Mouse (Mus musculus) heart, adult 9 months (tissue): Measurements from ENCODE around the gene Hist1h2ak.
A peak's percentile ranks its signal among the peaks of the same experiment; 100 is the strongest.
"Not testable (repeated sequence)": the region's sequence is repeated elsewhere in the genome, so short reads cannot be mapped to it uniquely, and the experiment has no call there.

Source experiments
- DNase-seq, 2 experiments: peaks; one replicate each; pipeline ENCODE4 v3.0.0; 2022; ENCODE audit warnings: low spot score in 2 of 2

The Hist1h2ak gene

GRCm38 (mm10) chr13:21753524-21754285 is at the start of gene Hist1h2ak, which contains the start of gene Hist1h2bn:
TSS of gene Hist1h2ak (minus strand) at chr13:21753827.
TSS of gene Hist1h2bn (plus strand) at chr13:21754123.
- DNase-seq: peak; percentile 78 to 93

DNA sequence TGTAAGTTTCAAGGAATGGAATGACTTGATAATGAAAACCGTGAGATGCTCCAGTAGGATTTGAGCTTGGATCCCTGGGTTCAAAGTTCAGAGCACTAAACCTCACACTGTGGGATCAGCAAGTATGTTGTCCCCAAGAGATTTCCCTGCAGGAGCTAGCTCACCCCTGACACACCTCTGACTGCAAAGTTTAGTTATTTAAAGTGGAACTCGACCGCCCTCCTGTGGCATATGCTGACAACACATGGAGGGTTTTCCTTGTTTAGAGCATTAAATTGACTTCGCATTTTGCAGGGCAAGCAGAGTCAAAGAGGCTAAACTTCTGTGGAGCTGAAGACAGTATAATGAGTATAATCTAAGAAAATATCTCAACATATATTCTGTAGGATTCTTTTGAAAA is 49.4 kb upstream of the Hist1h2ak start:
- not testable (repeated sequence) for DNase-seq

- not testable (repeated sequence) for DNase-seq
Measured at GRCm38 (mm10) chr13:21797163-21797562, 43.5 kb upstream of the Hist1h2ak start.

DNA sequence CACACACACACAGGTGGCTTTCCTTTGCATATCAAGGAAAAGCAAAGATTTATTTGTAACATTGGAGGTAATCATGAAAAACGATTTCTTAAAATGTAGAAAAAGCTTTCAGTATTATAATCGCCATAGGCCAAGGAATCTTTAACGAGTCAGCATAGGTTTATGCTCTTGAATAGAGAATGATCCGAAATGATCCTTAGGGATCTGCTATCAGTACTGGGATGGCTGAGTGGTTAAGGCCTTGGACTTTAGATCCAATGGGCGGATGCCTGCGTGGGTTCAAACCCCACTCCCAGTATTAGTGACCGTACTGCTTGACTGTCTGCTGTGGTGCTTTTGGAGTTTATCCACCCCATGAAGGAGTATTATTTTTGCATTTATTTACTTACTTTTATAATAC is 42.0 kb upstream of the Hist1h2ak start:
- DNase-seq: no peak

GRCm38 (mm10) chr13:21790601-21791283 is 37.1 kb upstream of the Hist1h2ak start:
- no peak for DNase-seq

- DNase-seq: no peak
Measured at GRCm38 (mm10) chr13:21789925-21790324, 36.3 kb upstream of the Hist1h2ak start.

DNA sequence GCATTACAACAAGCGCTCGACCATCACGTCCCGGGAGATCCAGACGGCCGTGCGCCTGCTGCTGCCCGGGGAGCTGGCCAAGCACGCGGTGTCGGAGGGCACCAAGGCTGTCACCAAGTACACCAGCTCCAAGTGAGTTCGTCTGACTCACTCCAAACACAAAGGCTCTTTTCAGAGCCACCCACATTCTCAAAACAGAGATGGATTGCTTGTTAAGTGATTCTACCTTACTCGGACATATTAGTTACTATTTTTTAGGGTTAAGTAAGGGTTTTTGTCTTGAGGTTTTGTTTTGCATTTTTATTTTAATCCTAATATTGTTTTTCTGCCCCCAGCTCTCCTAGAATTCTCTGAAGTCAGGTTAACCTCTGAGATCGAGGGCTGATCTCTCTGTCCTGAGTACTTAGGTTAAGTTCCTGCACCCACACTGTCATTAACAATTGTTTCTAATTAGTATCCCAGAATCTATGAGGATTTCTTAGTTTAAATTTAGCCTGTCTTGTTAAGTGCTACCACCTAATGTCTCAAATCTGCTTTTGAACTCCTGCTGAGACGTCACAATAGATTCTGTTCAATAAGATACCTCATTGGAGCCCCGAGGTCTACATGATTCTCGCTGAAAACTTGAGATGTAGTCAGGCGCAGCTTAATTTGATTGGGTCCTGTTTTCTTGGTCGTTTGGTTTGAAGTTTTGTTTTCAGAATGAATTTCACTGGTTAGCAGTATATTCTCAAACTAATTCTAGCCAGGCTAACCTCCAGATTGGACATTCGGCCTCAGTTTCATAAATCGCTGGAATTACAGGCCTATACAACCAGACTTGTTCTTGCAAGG is 34.4 kb upstream of the Hist1h2ak start:
- no peak for DNase-seq

DNA sequence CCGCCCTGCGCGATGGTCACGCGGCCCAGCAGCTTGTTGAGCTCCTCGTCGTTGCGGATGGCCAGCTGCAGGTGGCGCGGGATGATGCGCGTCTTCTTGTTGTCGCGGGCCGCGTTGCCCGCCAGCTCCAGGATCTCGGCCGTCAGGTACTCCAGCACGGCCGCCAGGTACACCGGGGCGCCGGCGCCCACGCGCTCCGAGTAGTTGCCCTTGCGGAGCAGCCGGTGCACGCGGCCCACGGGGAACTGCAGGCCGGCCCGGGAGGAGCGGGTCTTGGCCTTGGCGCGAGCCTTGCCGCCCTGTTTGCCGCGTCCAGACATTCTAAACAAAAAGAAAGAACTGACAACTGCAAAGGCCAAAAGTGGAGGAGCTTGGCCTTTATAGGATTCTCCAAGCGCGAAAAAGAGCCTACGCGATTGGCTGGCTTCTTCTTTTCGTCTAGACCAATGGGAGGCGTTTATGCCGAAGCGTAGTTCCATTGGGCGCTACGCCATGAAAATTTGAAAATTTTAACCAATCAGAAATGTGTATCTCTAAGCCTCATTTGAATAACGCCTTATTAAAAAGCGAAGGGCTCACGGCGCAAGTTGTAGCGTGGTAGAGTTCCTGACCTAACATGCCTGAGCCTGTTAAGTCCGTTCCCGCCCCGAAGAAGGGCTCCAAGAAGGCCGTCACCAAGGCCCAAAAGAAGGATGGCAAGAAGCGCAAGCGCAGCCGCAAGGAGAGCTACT is 33.4 kb upstream of the Hist1h2ak start, which contains the start of the genes Hist1h2an and Hist1h2bp:
TSS of gene Hist1h2an (minus strand) at position 320 of the 731 bp plus-strand sequence.
TSS of gene Hist1h2bp (plus strand) at position 563 of the 731 bp plus-strand sequence.
- DNase-seq: peak; percentile 94

GRCm38 (mm10) chr13:21786189-21786898 is 32.7 kb upstream of the Hist1h2ak start:
- no peak for DNase-seq

GRCm38 (mm10) chr13:21784311-21784710 is 30.7 kb upstream of the Hist1h2ak start:
- no peak for DNase-seq

GRCm38 (mm10) chr13:21783734-21784161 is 30.1 kb upstream of the Hist1h2ak start:
- no peak for DNase-seq

GRCm38 (mm10) chr13:21783255-21783617 is 29.6 kb upstream of the Hist1h2ak start, which contains the start of gene Hist1h3i:
TSS of gene Hist1h3i (minus strand) at chr13:21783370.
- DNase-seq: peak; percentile 73 to 89

GRCm38 (mm10) chr13:21782361-21783254 is 29.0 kb upstream of the Hist1h2ak start:
- DNase-seq: not testable (repeated sequence)

- no peak for DNase-seq
Measured at GRCm38 (mm10) chr13:21781639-21782038, 28.0 kb upstream of the Hist1h2ak start.

GRCm38 (mm10) chr13:21781021-21781555 is 27.5 kb upstream of the Hist1h2ak start:
- no peak for DNase-seq

DNA sequence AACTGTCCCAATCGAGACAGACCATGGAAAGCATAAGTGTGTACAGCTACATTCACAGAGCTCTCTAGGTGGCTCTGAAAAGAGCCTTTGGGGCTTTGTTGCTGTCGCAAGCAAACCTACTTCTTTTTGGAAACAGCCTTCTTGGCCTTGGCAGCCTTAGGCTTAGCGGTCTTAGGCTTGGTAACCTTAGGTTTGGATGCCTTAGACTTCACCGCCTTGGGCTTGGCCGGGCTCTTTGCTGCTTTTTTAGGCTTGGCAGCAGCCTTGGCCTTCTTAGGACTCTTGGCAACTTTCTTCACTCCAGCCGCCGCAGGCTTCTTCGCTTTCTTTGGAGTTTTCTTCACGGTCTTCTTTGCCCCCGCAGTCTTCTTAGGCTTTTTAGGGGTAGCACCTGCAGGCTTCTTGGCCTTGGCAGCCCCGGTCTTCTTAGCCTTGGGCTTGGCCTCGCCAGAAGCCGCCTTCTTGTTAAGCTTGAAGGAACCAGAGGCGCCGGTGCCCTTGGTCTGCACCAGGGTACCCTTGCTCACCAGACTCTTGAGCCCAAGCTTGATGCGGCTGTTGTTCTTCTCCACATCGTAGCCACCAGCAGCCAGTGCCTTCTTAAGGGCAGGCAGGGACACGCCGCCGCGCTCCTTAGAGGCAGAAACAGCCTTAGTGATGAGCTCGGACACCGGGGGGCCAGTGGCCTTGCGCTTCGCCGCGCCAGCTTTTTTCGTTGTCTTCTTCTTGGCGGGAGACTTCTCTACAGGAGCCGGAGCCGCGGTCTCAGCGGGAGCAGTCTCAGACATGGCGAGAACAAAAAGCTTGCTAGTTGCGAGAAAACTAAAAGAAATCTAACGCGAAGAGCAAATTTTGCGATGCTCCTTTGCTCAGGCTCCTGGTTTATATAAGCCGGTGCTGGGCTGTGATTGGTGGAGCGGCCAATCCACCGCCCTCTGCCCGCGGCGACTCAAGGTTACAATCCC is 26.4 kb upstream of the Hist1h2ak start, which contains the start of gene Hist1h1b:
TSS of gene Hist1h1b (minus strand) at position 859 of the 965 bp plus-strand sequence.
- peak; percentile 35 to 56 for DNase-seq

DNA sequence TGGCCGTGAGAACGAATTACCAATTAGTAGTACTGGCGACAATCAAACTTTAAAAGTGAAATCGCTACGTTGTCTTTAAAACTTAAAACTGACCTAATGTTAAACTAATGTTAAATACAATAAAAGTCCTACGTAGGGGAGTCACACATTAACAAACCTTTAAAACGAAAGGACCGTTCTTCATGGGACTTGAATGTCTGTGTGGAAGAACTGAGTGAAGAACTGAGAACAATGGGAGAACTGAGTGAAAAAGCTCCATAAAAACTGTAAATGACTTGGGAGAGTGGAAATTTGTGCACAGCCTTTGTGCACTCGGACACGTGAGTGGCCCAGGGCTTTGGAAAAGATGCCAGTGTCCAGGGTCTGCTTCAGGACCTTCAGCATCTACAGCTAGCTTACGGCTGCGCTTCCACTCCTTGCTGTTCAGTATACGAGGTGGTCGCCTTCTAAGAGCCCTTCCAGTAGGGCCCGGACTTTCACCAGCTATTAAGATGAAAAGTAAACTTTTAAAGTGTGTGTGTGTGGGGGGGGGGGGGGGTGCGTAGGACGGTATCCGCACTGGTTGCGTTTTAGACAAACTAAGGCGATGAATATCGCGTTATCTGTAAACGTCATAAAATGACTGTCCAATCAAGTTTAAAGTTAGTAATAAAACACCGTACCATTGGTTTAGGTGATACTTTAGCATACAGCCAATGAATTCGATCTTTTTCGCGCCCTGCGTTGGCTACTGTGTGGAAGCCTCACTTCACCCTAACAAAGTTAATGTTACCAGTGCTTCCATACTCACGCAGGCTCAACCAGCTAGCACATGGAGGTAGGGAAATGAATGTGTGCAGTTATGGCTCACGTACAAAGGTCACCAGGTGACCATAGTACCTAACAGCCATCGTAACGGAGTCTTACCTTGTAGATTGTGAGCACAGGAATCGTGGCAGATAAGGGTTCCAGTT is 25.5 kb upstream of the Hist1h2ak start:
- DNase-seq: peak; percentile 77 to 88
